Mouse (Mus musculus) hematopoietic stem cell, adult 5-6 weeks (primary cell): ENCODE results near the gene Tbxa2r. TPM values are rescaled to one million over a fixed set of nuclear protein-coding genes. Genes with fewer than 3 reads are reported as not detected.

Experiments used
- ATAC-seq, 2 experiments: fragments of 125-278 bp in 1 of 2; replicated peaks in 1 of 2; 2 replicates each; pipeline ENCODE4 v1.8.0; 2016 to 2017; ENCODE audit warnings: inconsistent platforms in 2 of 2, mild to moderate bottlenecking in 2 of 2, moderate number of reproducible peaks in 2 of 2, low read depth in 1 of 2, moderate TSS enrichment in 1 of 2; ENCODE audit not compliant: low FRiP score in 2 of 2, poor library complexity in 2 of 2, severe bottlenecking in 2 of 2, insufficient read depth in 1 of 2, low TSS enrichment in 1 of 2
- total RNA-seq: library from RNA; stranded (forward); fragments of 172-1452, 232-1000 nt; gene quantifications from 2 replicates; pipeline ENCODE4 v1.2.3, GENCODE M21; 2017

Gene Tbxa2r
- 3.0 and 4.6 TPM in 2 replicates for total RNA-seq

- ATAC-seq = peak; percentile 22 to 47; a peak in 1 of 4 replicates
These were observed at the start of gene Tbxa2r for GRCm38 (mm10) chr10:81328386-81328785. Gene Tbxa2r (plus strand): TSS chr10:81328731.

- ATAC-seq = no peak
These were observed 49.0 kb upstream of the Tbxa2r start for GRCm38 (mm10) chr10:81279496-81279895.

GRCm38 (mm10) chr10:81284189-81284588, 44.3 kb upstream of the Tbxa2r start:
- no peak for ATAC-seq

GRCm38 (mm10) chr10:81284719-81285118, 43.8 kb upstream of the Tbxa2r start:
- ATAC-seq = no peak

GRCm38 (mm10) chr10:81285694-81286450, 42.7 kb upstream of the Tbxa2r start:
- peak; percentile 78 to 85 for ATAC-seq

GRCm38 (mm10) chr10:81286586-81286985, 41.9 kb upstream of the Tbxa2r start:
- no peak for ATAC-seq

GRCm38 (mm10) chr10:81287513-81288157, 40.9 kb upstream of the Tbxa2r start:
- no peak for ATAC-seq

GRCm38 (mm10) chr10:81288601-81289000, 39.9 kb upstream of the Tbxa2r start:
- no peak for ATAC-seq

GRCm38 (mm10) chr10:81289278-81289677, 39.3 kb upstream of the Tbxa2r start:
- no peak for ATAC-seq

- ATAC-seq = no peak
These were observed 38.7 kb upstream of the Tbxa2r start for GRCm38 (mm10) chr10:81289811-81290210.

GRCm38 (mm10) chr10:81290698-81291460, 37.7 kb upstream of the Tbxa2r start:
- ATAC-seq = no peak

- ATAC-seq = no peak; a peak in 1 of 4 replicates
These were observed 36.9 kb upstream of the Tbxa2r start, which contains the start of gene Tjp3 for GRCm38 (mm10) chr10:81291511-81292104. Gene Tjp3 (minus strand): TSS chr10:81291581.

GRCm38 (mm10) chr10:81292554-81293333, 35.8 kb upstream of the Tbxa2r start, which contains the start of gene Pip5k1c:
Gene Pip5k1c (plus strand): TSS chr10:81292963.
- ATAC-seq = peak; percentile 83 to 91

GRCm38 (mm10) chr10:81293334-81294030, 35.0 kb upstream of the Tbxa2r start:
- ATAC-seq = no peak

- no peak for ATAC-seq
These were observed 34.1 kb upstream of the Tbxa2r start for GRCm38 (mm10) chr10:81294442-81294841.

GRCm38 (mm10) chr10:81295185-81295584, 33.3 kb upstream of the Tbxa2r start:
- ATAC-seq = no peak
